Mouse (Mus musculus): ENCODE data around the gene Palm2.
A peak's percentile ranks its signal among the peaks of the same experiment; 100 is the strongest.
"Not testable (repeated sequence)": the region's sequence is repeated elsewhere in the genome, so short reads cannot be mapped to it uniquely, and the experiment has no call there.

Palm2 gene

DNA sequence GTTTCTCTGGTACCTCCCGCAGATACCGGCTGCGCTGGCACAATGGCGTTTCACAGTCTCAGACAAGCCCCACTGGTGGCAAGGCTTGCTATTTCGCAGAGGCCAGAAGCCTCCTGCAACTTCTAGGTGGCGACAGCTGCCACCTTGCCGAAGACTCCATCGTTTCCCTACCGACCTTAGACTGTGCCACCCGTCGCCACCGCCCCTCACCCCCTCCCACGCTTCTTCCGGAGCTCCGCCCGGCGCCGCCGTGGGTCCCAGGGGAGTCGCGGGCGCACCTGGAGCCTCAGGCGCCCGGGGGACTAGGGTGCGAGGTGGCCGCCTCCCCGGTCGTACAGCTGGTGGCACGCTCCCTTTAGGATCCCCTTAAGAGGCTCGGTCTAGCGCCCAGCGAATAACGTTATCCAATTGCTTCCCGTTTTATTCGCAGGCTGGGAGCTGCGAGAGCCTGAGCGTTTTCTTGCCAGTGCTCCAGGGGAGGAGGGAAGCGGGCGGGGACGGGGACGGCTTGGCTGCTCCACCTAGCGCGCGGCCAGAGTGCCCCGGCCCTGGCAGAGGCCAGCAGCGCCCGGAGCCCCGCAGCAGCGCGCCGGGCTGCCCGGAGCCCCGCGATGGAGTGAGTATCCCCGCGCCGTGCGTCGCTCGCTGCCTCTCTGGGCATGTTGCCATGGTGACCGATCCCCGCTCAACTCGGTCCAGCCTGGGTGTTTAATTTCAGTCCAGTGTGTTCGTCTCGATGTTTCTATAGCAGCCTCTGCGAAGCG lies at the start of gene Palm2:
Gene Palm2 (plus strand): TSS at position 307 of the 764 bp plus-strand sequence.
- DNase-seq (ENCODE audit: extremely low read depth, insufficient read length, low spot score), result no peak

DNA sequence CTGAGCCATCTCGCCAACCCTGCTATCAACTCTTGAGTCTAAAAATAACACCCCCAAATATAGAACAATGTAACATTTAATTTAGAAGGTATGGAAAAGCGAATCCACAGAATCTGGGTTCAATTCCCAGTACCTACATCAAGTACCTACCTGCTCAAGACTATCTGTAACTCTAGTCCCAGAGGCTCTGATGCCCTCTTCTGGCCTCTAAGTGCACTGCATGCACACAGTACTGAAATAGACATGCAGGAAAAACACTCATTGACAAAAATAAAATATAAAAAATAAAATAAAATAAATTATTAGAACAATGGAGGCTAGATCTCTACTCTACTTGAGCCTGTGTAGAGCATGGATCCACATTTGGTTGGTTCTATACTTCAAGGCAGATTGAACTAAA lies 49.7 kb upstream of the Palm2 start:
- DNase-seq (ENCODE audit: extremely low read depth, insufficient read length, low spot score), result no peak

DNA sequence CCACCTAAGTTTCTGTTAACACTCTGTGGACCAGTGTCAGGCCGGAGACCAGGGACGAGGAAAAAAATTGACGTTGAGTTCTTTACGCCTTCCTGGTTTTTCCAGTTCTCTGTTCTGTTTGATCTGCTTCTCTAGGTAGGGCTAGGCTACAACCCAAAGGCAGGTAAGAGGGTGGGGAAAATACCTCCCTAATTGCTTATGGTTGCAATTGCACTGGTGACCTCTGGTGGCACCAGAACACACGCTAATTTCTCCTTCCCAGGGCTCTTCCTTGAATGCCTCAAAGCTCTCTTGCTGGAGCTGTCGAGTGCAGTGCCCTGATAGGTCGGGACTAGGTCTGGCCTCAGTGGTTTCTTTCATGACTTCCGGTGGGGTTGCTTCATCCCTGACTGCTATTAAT lies 42.9 kb upstream of the Palm2 start:
- no peak for DNase-seq (ENCODE audit: extremely low read depth, insufficient read length, low spot score)

DNA sequence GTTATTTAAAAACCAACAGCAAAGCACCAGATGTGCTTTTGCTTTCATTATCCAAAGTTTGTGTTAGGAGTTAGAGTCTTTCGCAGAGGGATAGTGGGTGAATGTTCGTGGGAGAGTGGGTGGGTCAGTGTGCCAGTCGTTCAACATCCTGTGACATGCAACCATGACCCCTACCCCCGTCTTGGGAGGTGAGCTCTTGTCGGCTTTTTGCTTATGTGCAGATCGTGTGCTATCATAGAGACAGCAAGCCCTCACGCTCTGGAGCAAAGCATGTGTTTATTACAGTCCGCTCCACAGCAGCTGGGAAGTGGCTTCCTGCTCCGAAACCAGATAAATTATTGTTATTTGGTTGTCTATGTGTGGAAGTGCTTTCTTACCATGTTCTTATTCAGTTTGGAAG lies 37.6 kb upstream of the Palm2 start:
- DNase-seq (ENCODE audit: extremely low read depth, insufficient read length, low spot score), result no peak

DNA sequence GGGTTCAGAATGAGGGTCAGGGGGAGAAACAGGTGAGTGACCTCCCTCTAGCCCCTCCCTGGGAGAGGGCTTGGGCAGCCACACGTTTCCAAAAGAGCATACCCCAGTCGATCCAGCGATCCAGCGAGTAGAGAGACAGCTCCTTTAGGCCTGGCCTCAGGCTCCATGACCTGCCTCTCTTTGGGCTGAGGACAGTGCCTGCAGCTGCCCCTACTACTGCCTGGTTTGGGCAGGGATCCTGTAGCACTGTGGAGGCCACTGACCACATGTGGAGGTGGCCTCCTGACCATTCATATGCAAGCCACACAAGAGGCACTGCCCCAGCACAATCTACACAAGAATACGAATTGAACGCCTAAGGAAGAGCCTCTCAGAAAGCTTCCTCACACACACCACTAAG lies 21.7 kb upstream of the Palm2 start:
- not testable (repeated sequence) for DNase-seq (ENCODE audit: extremely low read depth, insufficient read length, low spot score)

DNA sequence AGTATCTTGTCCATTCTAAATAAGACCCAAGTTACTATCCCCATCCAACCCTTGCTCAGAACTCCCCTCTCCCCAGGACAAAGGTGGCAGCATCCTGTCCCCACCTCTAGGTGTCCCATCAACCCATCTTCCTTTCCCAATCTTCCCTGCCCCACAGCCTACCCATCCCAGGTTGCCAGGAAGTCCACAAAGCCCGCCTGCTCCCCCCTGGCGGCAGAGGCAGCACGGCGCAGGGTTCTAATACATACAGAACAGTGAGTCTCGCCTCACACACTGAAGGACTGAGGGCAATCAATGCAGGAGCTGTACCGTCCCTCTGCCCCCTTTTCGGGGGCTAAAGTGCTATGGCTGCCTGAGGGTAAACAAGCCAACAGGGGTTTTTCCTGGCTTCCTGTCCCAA lies 21.0 kb upstream of the Palm2 start:
- DNase-seq (ENCODE audit: extremely low read depth, insufficient read length, low spot score), result no peak

DNA sequence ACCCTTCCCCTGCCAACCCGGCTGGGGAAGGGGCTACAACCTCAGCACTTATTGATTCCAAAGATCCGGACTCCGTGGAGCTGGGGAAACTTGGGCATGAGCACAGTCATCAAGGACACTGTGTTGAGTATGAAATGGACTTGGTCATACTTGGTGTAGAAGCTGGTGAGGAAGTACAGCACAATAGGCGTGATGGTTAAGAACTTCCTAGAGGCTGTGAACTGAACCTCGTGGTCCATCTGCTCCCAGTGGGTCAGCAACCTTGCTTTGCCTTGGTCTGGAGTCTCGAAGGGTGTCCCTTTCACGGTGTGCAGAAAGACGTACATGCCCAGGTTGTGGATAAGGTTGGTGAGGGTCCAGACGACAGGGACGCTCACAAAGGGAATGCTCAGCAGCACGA lies 20.4 kb upstream of the Palm2 start:
- DNase-seq (ENCODE audit: extremely low read depth, insufficient read length, low spot score), result not testable (repeated sequence)

DNA sequence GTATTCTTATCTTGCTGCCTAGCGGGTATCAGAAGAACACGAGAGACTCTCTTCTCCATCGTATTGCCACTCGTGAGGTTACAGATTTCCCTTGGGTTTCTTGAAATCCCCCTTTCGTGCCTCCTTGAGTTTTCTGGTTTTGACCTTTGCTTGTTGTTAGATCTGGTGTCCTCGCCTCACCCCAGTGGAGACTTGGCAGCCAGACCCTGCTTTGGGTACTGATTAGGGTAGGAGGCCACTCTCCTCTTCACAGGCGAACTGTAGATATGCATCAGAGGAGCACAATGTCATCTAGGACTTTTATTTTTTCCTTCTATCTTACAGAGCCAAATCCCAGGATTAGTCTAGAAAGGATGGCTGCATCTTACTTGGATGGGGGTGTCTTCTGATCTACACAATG lies 10.0 kb upstream of the Palm2 start:
- no peak for DNase-seq (ENCODE audit: extremely low read depth, insufficient read length, low spot score)

DNA sequence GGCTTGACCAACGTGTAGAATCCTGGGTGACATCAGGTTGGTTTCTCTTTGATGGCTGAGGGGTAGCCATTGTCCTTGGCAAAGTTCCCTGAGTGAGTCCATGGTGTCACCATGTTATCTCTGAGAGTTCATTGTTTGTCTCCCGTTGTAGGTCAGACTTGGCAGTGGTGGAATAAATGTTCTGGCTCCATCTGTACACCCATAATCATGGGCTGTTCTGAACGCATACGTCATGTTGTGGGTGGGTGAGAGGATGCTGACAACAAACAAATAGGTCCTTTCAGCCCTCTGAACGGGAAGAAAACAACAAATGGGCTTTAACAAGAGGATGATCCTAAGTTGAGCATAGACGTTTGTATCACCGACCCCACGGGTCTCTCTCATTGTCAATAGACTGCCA lies 5.7 kb upstream of the Palm2 start:
- no peak for DNase-seq (ENCODE audit: extremely low read depth, insufficient read length, low spot score)

DNA sequence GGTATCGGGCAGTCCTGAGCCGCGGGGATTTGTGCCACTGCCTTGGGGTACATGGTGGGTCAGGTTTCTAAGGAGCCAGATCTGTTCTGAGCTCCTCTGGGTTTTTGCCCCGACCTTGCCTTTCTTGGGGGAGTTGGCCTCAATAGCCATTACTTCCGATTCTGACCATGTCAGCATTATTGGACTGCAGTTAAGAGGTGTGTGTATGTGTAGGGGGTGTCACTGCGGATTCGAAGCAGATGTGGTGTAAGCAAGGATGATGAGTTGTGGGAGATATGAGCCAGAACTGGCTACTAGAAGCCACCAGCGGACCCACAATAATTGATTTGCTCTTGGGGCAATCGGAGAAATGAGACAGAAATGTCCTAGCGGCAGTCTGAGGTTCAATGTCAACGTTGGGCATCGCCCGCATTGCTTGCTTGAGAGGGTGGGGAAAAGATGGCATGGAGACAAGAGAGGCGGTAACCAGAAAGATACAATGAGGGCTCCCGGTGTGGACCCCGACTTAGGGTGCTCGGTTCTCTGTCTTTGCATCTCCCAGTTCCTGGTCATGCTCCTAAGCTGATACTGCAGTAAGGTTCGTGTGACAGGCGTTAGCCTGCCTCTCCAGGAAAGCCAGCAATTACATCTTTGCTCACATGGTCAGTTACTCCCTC lies 786 bp downstream of the Palm2 start:
- no peak for DNase-seq (ENCODE audit: extremely low read depth, insufficient read length, low spot score)

DNA sequence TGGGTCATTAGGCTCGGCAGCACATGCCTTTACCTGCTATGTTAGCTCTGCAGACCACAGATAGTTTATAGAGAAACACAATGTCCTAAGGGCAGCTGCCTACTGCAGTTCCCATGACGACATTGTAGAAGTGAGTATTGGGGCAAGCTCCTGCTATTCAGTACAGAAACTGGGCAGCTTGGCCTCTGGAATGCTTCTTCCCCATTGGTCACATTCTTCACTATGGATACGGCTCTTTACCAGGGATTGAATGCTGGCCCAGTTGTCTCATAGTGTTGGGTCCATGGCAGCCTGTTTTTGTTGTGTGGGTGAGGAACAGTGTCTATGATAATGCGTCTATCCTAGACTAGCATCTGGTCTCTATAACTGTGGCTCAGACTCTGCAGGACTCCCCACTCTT lies 2.2 kb downstream of the Palm2 start:
- DNase-seq (ENCODE audit: extremely low read depth, insufficient read length, low spot score), result no peak

DNA sequence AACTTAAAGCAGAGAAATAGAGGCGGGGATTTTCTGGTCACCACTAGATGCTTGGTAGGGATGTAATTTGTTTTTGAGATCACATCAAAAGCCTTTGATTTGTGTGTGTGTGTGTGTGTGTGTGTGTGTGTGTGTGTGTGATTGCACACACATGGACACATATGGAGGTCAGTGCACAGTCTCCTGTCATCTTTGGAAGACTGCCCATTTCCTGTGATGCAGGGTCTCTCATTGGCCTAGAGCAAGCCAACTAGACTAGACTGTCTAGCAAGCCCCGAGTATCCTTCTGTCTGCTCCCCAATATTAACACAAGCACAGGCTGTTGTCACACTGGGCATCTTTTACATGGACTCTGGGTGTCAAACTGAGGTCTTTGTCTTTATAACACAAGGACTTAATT lies 12.0 kb downstream of the Palm2 start:
- DNase-seq (ENCODE audit: extremely low read depth, insufficient read length, low spot score), result no peak

DNA sequence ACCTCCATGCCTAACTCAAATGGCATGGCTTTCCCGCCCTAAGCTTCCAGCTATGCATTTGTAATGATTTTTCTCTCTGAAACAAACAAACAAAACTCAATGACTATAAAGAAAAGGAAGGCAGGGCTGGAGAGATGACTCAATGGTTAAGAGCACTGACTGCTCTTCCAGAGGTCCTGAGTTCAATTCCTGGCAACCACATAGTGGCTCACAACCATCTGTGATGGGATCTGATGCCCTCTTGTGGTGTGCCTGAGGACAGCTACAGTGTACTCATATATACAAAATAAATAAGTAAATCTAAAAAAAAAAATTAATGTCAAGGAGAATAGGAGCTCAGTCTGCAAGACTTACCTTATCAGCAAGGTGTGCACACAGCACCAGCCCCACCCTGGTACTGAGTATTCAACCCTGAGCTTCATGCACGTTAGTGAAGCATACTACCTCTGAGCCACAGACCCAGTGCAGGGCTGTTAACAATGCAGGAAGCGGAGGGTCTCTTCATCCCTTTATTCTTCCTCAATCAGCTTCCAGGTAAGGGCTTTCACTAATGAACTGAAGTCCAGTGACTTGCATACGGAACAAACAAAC lies 12.9 kb downstream of the Palm2 start:
- DNase-seq (ENCODE audit: extremely low read depth, insufficient read length, low spot score), result no peak

DNA sequence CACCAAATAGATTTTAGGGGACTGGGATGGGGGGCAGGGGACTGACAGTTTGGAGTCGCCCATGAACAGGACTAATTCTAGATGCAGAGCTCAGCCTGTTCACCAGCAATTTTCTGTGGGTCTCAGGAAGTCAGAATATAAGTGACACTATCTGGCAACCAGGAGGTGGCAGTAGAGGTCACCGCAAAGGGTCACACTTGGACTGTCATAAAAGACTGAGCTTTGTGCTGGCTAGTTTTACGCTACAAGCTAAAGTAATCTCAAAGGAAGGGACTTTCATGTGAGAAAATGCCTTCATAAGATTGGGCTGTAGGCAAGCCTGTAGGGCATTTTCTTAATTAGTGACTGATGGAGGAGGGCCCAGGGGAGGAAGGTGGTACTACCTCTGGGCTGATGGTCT lies 17.8 kb downstream of the Palm2 start:
- DNase-seq (ENCODE audit: extremely low read depth, insufficient read length, low spot score), result peak; percentile 17

DNA sequence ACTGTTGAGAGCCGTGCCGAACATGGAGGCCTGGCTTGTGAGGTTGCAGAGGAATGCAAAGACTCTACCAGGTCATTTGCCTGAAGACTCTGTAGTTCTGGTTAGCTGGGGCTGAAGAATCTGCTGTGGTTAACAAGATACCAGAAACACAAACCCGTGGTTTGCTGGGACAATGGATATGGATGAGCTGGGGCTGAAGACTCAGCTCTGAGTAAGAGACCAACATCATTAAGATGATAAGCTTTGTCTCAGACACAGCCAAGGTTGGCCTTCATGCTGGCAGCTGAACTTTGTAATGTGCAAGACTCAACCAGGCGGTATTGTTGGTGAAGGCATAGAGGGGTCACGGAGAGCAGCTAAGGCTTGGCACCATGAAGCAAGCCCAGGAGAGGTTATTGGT lies 18.6 kb downstream of the Palm2 start:
- no peak for DNase-seq (ENCODE audit: extremely low read depth, insufficient read length, low spot score)

DNA sequence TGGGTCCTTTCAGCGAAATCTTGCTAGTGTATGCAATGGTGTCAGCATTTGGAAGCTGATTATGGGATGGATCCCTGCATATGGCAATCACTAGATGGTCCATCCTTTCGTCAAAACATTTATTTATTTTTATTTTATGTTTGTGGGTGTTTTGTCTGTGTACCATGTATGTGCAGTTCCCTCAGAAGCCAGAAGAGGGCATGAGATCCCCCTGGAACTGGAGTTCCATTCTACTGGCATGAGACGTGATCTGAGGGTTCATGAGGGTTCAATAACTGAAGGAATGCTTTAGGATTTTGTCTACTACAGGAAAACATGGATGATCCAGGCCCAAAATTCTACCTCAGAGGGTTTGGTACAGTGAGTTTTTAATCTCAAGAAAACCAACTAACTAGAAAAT lies 28.3 kb downstream of the Palm2 start:
- DNase-seq (ENCODE audit: extremely low read depth, insufficient read length, low spot score), result peak; percentile 14

DNA sequence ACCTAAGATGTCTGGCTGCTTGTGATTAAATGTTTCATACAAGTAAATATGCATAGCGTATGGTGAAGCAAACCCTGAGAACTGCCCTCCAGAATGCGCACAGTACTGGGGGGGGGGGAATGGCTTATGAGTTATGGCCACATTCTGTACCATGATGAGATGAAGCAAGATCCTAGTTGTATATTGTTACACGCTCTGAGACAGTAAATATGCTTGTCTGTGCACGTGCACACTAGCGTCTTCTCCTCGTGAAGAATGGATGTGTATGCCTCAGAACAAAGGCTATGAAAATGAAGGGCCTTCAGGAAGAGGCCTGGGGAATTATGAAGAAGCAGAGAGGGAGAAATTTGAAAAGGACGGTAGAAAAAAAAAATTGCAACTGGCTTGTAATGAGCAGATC lies 48.4 kb downstream of the Palm2 start:
- no peak for DNase-seq (ENCODE audit: extremely low read depth, insufficient read length, low spot score)

DNA sequence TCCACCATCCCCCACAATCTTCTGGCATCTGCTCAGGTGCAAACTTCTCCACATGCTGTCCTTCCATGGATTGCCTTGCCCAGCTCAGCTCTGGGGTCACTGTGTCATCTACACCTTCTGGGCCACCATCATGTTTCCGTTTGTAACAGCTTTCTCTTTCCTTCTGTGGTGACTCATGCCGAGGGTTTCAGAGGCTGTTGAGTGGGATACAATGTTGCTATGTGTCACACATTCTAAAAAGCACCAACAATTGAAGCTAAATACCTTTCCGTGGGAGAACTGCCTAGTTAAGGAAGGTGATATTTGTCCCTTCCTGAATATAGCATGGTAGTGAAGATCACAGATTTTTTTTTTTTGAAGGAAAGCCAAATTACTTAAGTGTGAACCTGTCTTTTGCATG lies 52.3 kb downstream of the Palm2 start:
- DNase-seq (ENCODE audit: extremely low read depth, insufficient read length, low spot score), result no peak

DNA sequence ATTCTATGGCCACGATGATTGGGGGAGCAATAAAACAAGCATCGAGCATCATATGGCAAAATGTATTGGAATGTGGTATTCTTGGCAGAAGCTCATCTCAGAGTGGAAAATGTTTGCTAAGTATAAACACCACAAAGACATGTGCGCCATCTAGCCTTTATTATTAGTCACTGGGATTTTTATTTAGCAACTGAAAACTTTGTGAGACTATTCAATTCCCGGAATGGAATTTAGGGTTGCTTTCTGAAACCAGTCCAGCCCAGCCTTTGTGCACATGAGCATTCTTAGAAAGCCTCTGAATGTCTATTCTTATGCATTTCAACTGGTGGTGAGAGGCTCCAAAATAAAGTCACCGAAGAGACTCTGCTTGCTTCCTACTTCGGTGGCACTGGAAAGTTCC lies 55.8 kb downstream of the Palm2 start:
- DNase-seq (ENCODE audit: extremely low read depth, insufficient read length, low spot score), result no peak

DNA sequence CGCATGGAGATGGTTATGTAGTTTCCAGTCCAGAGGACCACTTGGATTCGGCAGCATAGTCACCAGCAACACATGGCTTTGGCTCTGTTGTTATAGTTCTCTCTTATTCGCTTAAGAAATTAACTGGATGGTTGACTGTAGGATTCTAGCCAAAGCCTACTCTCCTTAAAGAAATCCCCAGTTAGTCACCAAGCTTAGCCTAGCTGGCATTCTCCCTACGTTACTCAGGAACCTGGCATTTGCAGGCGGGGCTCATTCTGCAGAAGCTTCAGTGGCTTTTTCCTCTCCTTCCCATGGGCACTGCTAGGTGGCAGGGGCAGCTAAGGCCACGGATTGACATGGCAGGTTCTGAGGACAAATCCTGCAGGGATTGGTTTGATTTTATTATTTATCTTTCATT lies 70.7 kb downstream of the Palm2 start:
- peak; percentile 72 for DNase-seq (ENCODE audit: extremely low read depth, insufficient read length, low spot score)

DNA sequence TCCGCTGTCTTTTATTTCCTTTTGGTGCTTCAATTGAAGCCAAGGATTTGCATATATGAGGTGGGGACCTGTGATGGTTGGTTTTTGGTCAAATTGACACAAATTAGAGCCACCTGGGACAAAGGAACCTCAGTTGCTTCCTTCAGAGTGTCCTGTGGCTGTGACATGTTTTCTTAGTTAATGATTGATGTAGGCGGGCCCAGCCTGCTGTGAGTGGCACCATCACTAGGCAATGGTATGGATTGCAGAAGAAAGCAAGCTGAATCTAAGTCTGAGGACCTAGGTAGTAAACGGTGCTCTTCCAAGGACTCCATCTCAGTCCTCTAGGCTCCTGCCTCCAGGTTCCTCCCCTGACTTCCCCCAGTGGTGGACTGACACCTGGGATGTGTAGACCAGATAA lies 76.5 kb downstream of the Palm2 start:
- DNase-seq (ENCODE audit: extremely low read depth, insufficient read length, low spot score), result no peak

DNA sequence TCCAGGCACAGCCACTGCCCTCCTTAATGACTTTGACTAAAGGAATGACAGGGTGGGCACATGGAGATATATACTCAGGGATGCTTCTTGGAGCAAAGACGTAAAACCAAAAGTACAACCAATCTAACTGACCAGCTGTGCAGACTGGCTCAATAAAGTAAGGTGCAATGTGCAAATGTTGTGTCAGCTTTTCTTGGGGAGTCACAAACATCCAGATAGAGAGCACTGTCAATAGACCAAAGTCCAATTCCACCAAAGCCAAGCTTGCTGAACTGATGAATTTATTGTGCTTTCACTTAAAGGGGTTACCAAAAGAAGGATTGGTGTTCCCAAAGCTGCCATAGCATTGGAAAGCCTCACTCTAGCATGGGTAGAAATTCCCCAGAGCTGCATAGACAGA lies 77.7 kb downstream of the Palm2 start:
- DNase-seq (ENCODE audit: extremely low read depth, insufficient read length, low spot score), result no peak

Data from 3134 (cell line).